Mouse (Mus musculus): Measurements from ENCODE around the gene Zfp574. TPM values are rescaled to one million over a fixed set of nuclear protein-coding genes. Genes with fewer than 3 reads are reported as not detected.

Zfp574 gene
- polyA plus RNA-seq, 1 experiment from 2014 or later, result 24.1 TPM

DNA sequence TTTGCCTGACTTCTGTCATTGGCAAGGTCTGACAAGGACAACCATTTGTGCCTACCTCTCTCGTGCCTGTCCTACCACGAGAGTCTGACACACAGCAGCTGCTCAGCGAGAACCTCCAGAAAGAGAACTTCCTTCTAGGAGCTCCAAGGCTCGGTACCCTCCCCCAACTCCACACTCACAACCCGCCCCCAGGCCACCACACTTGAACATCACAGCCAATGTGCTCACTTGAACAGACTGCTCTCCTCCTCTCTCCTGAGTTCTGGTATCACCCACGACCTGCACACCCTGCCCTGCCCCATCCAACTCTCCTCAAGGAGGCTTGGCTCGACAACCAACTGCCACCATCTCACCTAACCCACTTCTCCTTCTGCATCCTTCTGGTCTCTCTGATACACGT is 8.5 kb upstream of the Zfp574 start:
- Histone ChIP-seq H3K4me2 (ENCODE audit: low read depth, low read length) (no peak overlapping the region), H3K4me1 (ENCODE audit: control insufficient read depth, insufficient read depth, low read length) (no peaks in the 10 kb centered on the region), H3K36me3 (ENCODE audit: control insufficient read depth, insufficient read depth, low read length) (peaks cover 92% of the 10 kb centered on the region), H3K27ac (replicated peaks; ENCODE audit: low read depth, low read length) (no peak overlapping the region), H3K27me3 (replicated peaks; ENCODE audit: control insufficient read depth, insufficient read depth, low read length) (no peaks in the 10 kb centered on the region), H3K9me3 (ENCODE audit: control insufficient read depth, low read length) (no peaks in the 10 kb centered on the region), H3K9ac (ENCODE audit: low read depth, low read length) (no peak overlapping the region), H3K4me3 (ENCODE audit: low read depth, low read length) (no peak overlapping the region)
- DNase-seq (ENCODE audit: low spot score), result no peak
- 82% methylated on average over 8 of the region's 8 CpGs for WGBS
- ATAC-seq (ENCODE audit: low read depth), result no peak

DNA sequence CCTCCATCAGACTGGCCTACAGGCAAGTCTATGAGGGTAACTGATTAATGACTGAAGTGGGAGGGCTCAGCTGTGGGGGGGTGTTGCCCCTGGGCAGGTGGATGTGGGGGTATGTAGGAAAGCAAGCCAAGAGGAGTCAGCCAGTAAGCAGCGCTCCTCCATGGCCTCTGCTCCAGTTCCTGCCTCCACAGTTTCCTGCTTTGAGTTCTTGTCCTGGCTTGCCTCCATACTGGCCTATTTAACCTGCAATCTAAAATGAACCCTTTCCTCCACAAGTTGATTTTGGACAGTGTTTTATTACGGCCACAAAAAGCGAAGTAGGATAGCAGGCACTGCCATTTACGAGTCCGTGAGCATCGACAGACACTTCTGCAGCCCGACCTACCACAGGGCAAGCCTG is 5.0 kb upstream of the Zfp574 start:
- Histone ChIP-seq H3K4me3 (ENCODE audit: low read depth, low read length) (no peak overlapping the region), H3K4me1 (ENCODE audit: control insufficient read depth, insufficient read depth, low read length) (peaks cover 12% of the 10 kb centered on the region; the same call in 1 of the 2 replicates), H3K27ac (replicated peaks; ENCODE audit: low read depth, low read length) (no peak overlapping the region), H3K36me3 (ENCODE audit: control insufficient read depth, insufficient read depth, low read length) (peaks cover 59% of the 10 kb centered on the region), H3K4me2 (ENCODE audit: low read depth, low read length) (no peak overlapping the region), H3K27me3 (replicated peaks; ENCODE audit: control insufficient read depth, insufficient read depth, low read length) (no peaks in the 10 kb centered on the region), H3K9me3 (ENCODE audit: control insufficient read depth, low read length) (no peaks in the 10 kb centered on the region), H3K9ac (ENCODE audit: low read depth, low read length) (no peak overlapping the region)
- no peak for DNase-seq (ENCODE audit: low spot score)
- ATAC-seq (ENCODE audit: low read depth), result no peak
- WGBS, result 92% methylated on average over 7 of the region's 7 CpGs

GRCm38 (mm10) chr7:25067909-25068656 is 4.3 kb upstream of the Zfp574 start:
- Histone ChIP-seq H3K27ac (replicated peaks; ENCODE audit: low read depth, low read length) (no peak overlapping the region), H3K4me2 (ENCODE audit: low read depth, low read length) (no peak overlapping the region), H3K36me3 (ENCODE audit: control insufficient read depth, insufficient read depth, low read length) (peaks cover 52% of the 10 kb centered on the region), H3K4me1 (ENCODE audit: control insufficient read depth, insufficient read depth, low read length) (peaks cover 13% of the 10 kb centered on the region; the same call in 1 of the 2 replicates), H3K9me3 (ENCODE audit: control insufficient read depth, low read length) (no peaks in the 10 kb centered on the region), H3K9ac (ENCODE audit: low read depth, low read length) (no peak overlapping the region), H3K4me3 (ENCODE audit: low read depth, low read length) (no peak overlapping the region), H3K27me3 (replicated peaks; ENCODE audit: control insufficient read depth, insufficient read depth, low read length) (no peaks in the 10 kb centered on the region)
- whole genome bisulfite sequencing, result 84% methylated on average over 22 of the region's 22 CpGs
- no peak for DNase-seq (ENCODE audit: low spot score)
- no peak for ATAC-seq (ENCODE audit: low read depth)

DNA sequence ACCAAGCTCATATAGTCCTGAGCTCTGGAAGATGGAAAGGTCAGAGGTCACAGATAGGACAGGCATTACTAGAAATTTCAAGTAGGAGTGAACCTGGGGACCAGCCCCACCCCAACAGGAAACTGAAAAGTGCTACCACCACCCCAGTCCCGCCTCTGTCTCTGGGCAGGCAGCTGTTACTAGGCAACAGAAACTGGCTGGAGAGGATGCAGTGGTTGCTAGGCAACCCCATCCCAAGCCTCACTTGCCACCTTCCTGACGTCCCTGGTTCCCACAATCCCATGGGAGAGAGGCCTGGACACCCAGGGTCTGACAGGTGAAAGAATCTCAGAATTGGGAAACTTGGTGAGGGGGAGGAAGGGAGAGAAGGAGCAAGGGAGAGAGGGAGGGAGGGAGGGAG is 3.6 kb upstream of the Zfp574 start:
- no peak overlapping the region for H3K4me2 ChIP-seq (ENCODE audit: low read depth, low read length)
- no peak overlapping the region for H3K9ac ChIP-seq (ENCODE audit: low read depth, low read length)
- ATAC-seq (ENCODE audit: low read depth) (no peak), DNase-seq (ENCODE audit: low spot score) (no peak)
- H3K27me3 ChIP-seq (replicated peaks; ENCODE audit: control insufficient read depth, insufficient read depth, low read length), result no peaks in the 10 kb centered on the region
- WGBS, result 31% methylated on average over 2 of the region's 2 CpGs
- no peak overlapping the region for H3K27ac ChIP-seq (replicated peaks; ENCODE audit: low read depth, low read length)
- H3K4me1 ChIP-seq (ENCODE audit: control insufficient read depth, insufficient read depth, low read length), result peaks cover 19% of the 10 kb centered on the region; the same call in 1 of the 2 replicates
- H3K4me3 ChIP-seq (ENCODE audit: low read depth, low read length), result no peak overlapping the region
- no peaks in the 10 kb centered on the region for H3K9me3 ChIP-seq (ENCODE audit: control insufficient read depth, low read length)
- H3K36me3 ChIP-seq (ENCODE audit: control insufficient read depth, insufficient read depth, low read length), result peaks cover 45% of the 10 kb centered on the region

DNA sequence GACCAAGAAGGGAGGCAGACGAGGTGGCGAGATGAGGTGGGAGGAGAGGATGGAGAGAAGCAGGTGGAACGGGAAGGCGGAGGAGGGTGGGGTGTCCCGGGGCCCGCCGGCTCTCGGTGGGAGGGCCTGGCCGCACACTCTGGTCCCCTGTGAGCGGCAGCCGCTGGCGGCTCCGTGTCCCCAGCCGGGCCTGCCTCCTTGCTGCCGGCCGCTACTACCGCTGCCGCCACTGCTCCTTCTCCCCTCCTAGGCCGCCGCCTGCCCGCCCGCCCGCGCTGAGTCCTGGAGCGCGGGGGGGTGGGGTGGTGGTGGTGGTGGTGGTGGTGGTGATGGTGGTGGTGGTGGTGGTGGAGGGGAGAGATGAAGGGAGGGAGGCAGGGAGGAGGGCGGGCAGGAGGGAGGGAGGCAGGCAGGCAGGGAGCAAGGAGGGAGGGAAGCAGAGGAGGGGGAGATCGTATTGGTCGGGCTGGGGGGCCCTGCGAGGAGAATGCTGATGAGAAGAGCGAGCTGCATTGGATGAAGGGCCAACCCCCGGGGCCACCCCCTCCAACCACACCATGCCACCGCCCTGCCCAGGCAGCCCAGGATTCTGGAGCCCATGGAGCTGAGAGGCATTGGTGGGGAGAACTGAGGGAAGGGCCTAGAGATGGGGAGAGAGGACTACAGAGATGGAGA is 486 bp downstream of the Zfp574 start:
- DNase-seq (ENCODE audit: low spot score) (peak; percentile 90), ATAC-seq (ENCODE audit: low read depth) (peak; percentile 6; the same call in 1 of the 2 replicates)
- whole genome bisulfite sequencing, result 2% methylated on average over 14 of the region's 33 CpGs
- Histone ChIP-seq H3K4me2 (ENCODE audit: low read depth, low read length) (peak overlapping the region; percentile 72), H3K36me3 (ENCODE audit: control insufficient read depth, insufficient read depth, low read length) (peaks cover 8% of the 10 kb centered on the region), H3K27ac (replicated peaks; ENCODE audit: low read depth, low read length) (peak overlapping the region; percentile 82), H3K9me3 (ENCODE audit: control insufficient read depth, low read length) (no peaks in the 10 kb centered on the region), H3K27me3 (replicated peaks; ENCODE audit: control insufficient read depth, insufficient read depth, low read length) (no peaks in the 10 kb centered on the region), H3K4me3 (ENCODE audit: low read depth, low read length) (peak overlapping the region; percentile 50), H3K9ac (ENCODE audit: low read depth, low read length) (peak overlapping the region; percentile 77), H3K4me1 (ENCODE audit: control insufficient read depth, insufficient read depth, low read length) (peaks cover 21% of the 10 kb centered on the region; the same call in 1 of the 2 replicates)

GRCm38 (mm10) chr7:25073924-25074323 is 1.6 kb downstream of the Zfp574 start:
- H3K4me2 ChIP-seq (ENCODE audit: low read depth, low read length), result no peak overlapping the region
- no peaks in the 10 kb centered on the region for H3K36me3 ChIP-seq (ENCODE audit: control insufficient read depth, insufficient read depth, low read length)
- WGBS, result 68% methylated on average over 7 of the region's 8 CpGs
- no peak for DNase-seq (ENCODE audit: low spot score)
- peak overlapping the region; percentile 82 for H3K27ac ChIP-seq (replicated peaks; ENCODE audit: low read depth, low read length)
- H3K4me3 ChIP-seq (ENCODE audit: low read depth, low read length), result no peak overlapping the region
- H3K27me3 ChIP-seq (replicated peaks; ENCODE audit: control insufficient read depth, insufficient read depth, low read length), result no peaks in the 10 kb centered on the region
- peaks cover 29% of the 10 kb centered on the region for H3K4me1 ChIP-seq (ENCODE audit: control insufficient read depth, insufficient read depth, low read length)
- H3K9ac ChIP-seq (ENCODE audit: low read depth, low read length), result no peak overlapping the region
- H3K9me3 ChIP-seq (ENCODE audit: control insufficient read depth, low read length), result no peaks in the 10 kb centered on the region
- no peak for ATAC-seq (ENCODE audit: low read depth)

GRCm38 (mm10) chr7:25076296-25076662 is 3.9 kb downstream of the Zfp574 start:
- Histone ChIP-seq H3K36me3 (ENCODE audit: control insufficient read depth, insufficient read depth, low read length) (peaks cover 20% of the 10 kb centered on the region), H3K27me3 (replicated peaks; ENCODE audit: control insufficient read depth, insufficient read depth, low read length) (no peaks in the 10 kb centered on the region), H3K4me2 (ENCODE audit: low read depth, low read length) (peak overlapping the region; percentile 70), H3K4me3 (ENCODE audit: low read depth, low read length) (peak overlapping the region; percentile 45), H3K4me1 (ENCODE audit: control insufficient read depth, insufficient read depth, low read length) (peaks cover 21% of the 10 kb centered on the region), H3K9ac (ENCODE audit: low read depth, low read length) (peak overlapping the region; percentile 69), H3K27ac (replicated peaks; ENCODE audit: low read depth, low read length) (peak overlapping the region; percentile 89), H3K9me3 (ENCODE audit: control insufficient read depth, low read length) (no peaks in the 10 kb centered on the region)
- 21% methylated on average over 7 of the region's 7 CpGs for WGBS
- DNase-seq (ENCODE audit: low spot score) (no peak), ATAC-seq (ENCODE audit: low read depth) (no peak)

DNA sequence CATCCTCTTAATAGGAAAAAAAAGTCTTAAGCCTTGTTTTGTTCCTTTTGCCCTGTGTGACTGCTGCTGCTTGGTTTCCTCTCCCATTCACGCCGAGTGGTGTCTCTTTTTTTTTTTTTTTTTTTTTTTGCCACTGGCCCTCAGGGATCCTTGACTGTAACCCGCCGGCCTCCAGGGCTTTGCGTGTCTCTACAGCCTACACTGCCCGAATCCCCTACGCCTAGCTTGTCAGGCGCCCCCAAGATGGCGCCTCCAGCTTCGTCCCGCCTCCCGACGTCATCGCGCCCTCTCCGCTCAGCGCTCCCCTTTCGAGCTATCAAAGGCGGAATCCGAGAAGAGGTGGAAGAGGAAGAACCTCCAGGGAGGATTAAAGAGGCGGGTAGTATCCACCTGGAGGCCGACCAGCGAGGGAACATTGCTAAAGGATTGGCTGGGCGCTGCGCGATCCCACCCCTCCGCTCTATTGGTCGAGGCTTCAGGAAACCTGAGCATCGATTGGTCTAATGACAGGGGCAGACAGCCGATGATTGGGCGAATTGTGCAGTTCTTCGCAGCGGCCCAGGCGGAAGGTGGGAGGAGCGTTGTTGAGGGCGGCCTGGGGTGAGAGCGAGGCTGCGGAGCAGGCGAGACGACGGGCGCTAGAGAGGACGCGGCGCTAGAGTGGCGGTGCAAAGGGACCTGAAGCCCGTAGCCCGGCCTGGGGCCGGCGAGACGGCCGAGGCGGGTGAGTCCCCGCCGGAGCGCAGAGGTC is 4.5 kb downstream of the Zfp574 start:
- peak; percentile 100 for DNase-seq (ENCODE audit: low spot score)
- whole genome bisulfite sequencing, result under 1% methylated on average over 55 of the region's 56 CpGs
- Histone ChIP-seq H3K27me3 (replicated peaks; ENCODE audit: control insufficient read depth, insufficient read depth, low read length) (no peaks in the 10 kb centered on the region), H3K4me3 (ENCODE audit: low read depth, low read length) (peak overlapping the region; percentile 86), H3K9ac (ENCODE audit: low read depth, low read length) (peak overlapping the region; percentile 94), H3K36me3 (ENCODE audit: control insufficient read depth, insufficient read depth, low read length) (peaks cover 25% of the 10 kb centered on the region), H3K9me3 (ENCODE audit: control insufficient read depth, low read length) (no peaks in the 10 kb centered on the region), H3K4me2 (ENCODE audit: low read depth, low read length) (peak overlapping the region; percentile 84), H3K27ac (replicated peaks; ENCODE audit: low read depth, low read length) (peak overlapping the region; percentile 93), H3K4me1 (ENCODE audit: control insufficient read depth, insufficient read depth, low read length) (peaks cover 17% of the 10 kb centered on the region)
- peak; percentile 98 for ATAC-seq (ENCODE audit: low read depth)

All from embryonic facial prominence, embryonic 14.5 days (tissue).